Mouse (Mus musculus): ENCODE data around the gene Arl8a. TPM values are rescaled to one million over a fixed set of nuclear protein-coding genes. Genes with fewer than 3 reads are reported as not detected.

Arl8a gene
- polyA plus RNA-seq, 1 experiment, result 78.5 TPM

- peak; percentile 88 for TF ChIP-seq GATA1 (IDR thresholded peaks at IDR 0.05; ENCODE audit: low read length)
These were observed 57.8 kb downstream of the Arl8a start for GRCm38 (mm10) chr1:135204196-135205126.

- TF ChIP-seq GATA1 (IDR thresholded peaks at IDR 0.05; ENCODE audit: low read length), result no peak
These were observed 58.6 kb downstream of the Arl8a start for GRCm38 (mm10) chr1:135205257-135205656.

Other genes with a start within 250 kb of the Arl8a start
- 2.3 and 2.7 TPM in 2 replicates for gene Ppp1r12b, start 190.9 kb upstream of the Arl8a start, polyA plus RNA-seq (2012)
- gene Ube2t, start 184.3 kb upstream of the Arl8a start, polyA plus RNA-seq (2012), result 12.0 and 18.9 TPM in 2 replicates
- 0.16 and 0.17 TPM in 2 replicates for gene Lgr6, start 41.5 kb upstream of the Arl8a start, polyA plus RNA-seq (2012)
- gene Ptpn7, start 14.1 kb upstream of the Arl8a start, polyA plus RNA-seq (2012), result 323 and 358 TPM in 2 replicates
- gene Gpr37l1, start 20.9 kb downstream of the Arl8a start, polyA plus RNA-seq (2012), result not detected in 2 replicates
- not detected in 2 replicates for gene Elf3, start 111.7 kb downstream of the Arl8a start, polyA plus RNA-seq (2012)
- not detected in 2 replicates for gene Rnpep, start 137.3 kb downstream of the Arl8a start, polyA plus RNA-seq (2012)
- 6.6 and 7.1 TPM in 2 replicates for gene Timm17a, start 167.0 kb downstream of the Arl8a start, polyA plus RNA-seq (2012)
- not detected in 2 replicates for gene Lmod1, start 178.0 kb downstream of the Arl8a start, polyA plus RNA-seq (2012)
- 0.05 TPM in 1 of 2 replicates, not detected in the other for gene Shisa4, start 228.4 kb downstream of the Arl8a start, polyA plus RNA-seq (2012)